Mouse (Mus musculus): ENCODE measurements around the gene Prss40.

- TF ChIP-seq CTCF (IDR thresholded peaks at IDR 0.05; ENCODE audit: low read depth) (no peak), EP300 (IDR thresholded peaks at IDR 0.05; ENCODE audit: low read depth) (no peak)
Measured at GRCm38 (mm10) chr1:34587298-34588096, 26.8 kb upstream of the Prss40 start.
